Mouse (Mus musculus): ENCODE results near the gene Zmynd19. TPM values are rescaled to one million over a fixed set of nuclear protein-coding genes. Genes with fewer than 3 reads are reported as not detected.

Zmynd19 gene
- polyA plus RNA-seq, 1 experiment = 22.6 TPM

Other genes starting within 250 kb of the Zmynd19 start
- gene Cacna1b, start 186.6 kb upstream of the Zmynd19 start, polyA plus RNA-seq (2012; rRNA removed) = 60.8 and 70.7 TPM in 2 replicates
- gene Ehmt1, start 30.2 kb upstream of the Zmynd19 start, polyA plus RNA-seq (2012; rRNA removed) = 66.2 and 66.4 TPM in 2 replicates
- 30.8 and 37.2 TPM in 2 replicates for gene Arrdc1, start 14.5 kb upstream of the Zmynd19 start, polyA plus RNA-seq (2012; rRNA removed)
- 36.3 and 36.4 TPM in 2 replicates for gene Dph7, start 12.6 kb downstream of the Zmynd19 start, polyA plus RNA-seq (2012; rRNA removed)
- gene Mrpl41, start 25.3 kb downstream of the Zmynd19 start, polyA plus RNA-seq (2012; rRNA removed) = 126 and 127 TPM in 2 replicates
- 17.4 and 21.3 TPM in 2 replicates for gene Pnpla7, start 26.2 kb downstream of the Zmynd19 start, polyA plus RNA-seq (2012; rRNA removed)
- 638 and 695 TPM in 2 replicates for gene Nsmf, start 104.6 kb downstream of the Zmynd19 start, polyA plus RNA-seq (2012; rRNA removed)
- gene Entpd8, start 130.5 kb downstream of the Zmynd19 start, polyA plus RNA-seq (2012; rRNA removed) = 0.08 TPM in 1 of 2 replicates, not detected in the other
- gene Noxa1, start 145.4 kb downstream of the Zmynd19 start, polyA plus RNA-seq (2012; rRNA removed) = not detected in 2 replicates
- gene Nrarp, start 231.0 kb downstream of the Zmynd19 start, polyA plus RNA-seq (2012; rRNA removed) = 38.7 and 39.1 TPM in 2 replicates
- gene Tor4a, start 247.1 kb downstream of the Zmynd19 start, polyA plus RNA-seq (2012; rRNA removed) = 2.6 and 3.0 TPM in 2 replicates